Mouse (Mus musculus): ENCODE results near the gene Fau. TPM values are rescaled to one million over a fixed set of nuclear protein-coding genes. Genes with fewer than 3 reads are reported as not detected.

Fau gene
- polyA plus RNA-seq, 1 experiment from 2014 or later = 1,050 TPM

GRCm38 (mm10) chr19:6030520-6031280 lies 26.9 kb upstream of the Fau start:
- DNase-seq (ENCODE audit: low spot score) (no peak), ATAC-seq (replicated peaks; ENCODE audit: low FRiP score, low read depth) (no peak)

GRCm38 (mm10) chr19:6035966-6036585 lies 21.6 kb upstream of the Fau start:
- Histone ChIP-seq H3K4me1 (replicated peaks; ENCODE audit: insufficient read depth, low read length) (no peaks in the 10 kb centered on the region), H3K4me2 (ENCODE audit: low read length) (no peak overlapping the region), H3K9me3 (replicated peaks; ENCODE audit: low read length) (no peaks in the 10 kb centered on the region), H3K9ac (ENCODE audit: low read depth, low read length) (no peak overlapping the region), H3K27me3 (ENCODE audit: insufficient read depth, low read length) (no peaks in the 10 kb centered on the region), H3K36me3 (ENCODE audit: insufficient read depth, low read length) (no peaks in the 10 kb centered on the region), H3K27ac (no peak overlapping the region), H3K4me3 (replicated peaks; ENCODE audit: low read depth, low read length) (no peak overlapping the region)
- ATAC-seq (replicated peaks; ENCODE audit: low FRiP score, low read depth) (no peak), DNase-seq (ENCODE audit: low spot score) (no peak)
- WGBS = 65% methylated on average over 9 of the region's 9 CpGs
- no peak for TF ChIP-seq CTCF (IDR thresholded peaks at IDR 0.05; ENCODE audit: low read depth)

More at GRCm38 (mm10) chr19:6030520-6031280, 26.9 kb upstream of the Fau start:
- Histone ChIP-seq H3K4me3 (replicated peaks; ENCODE audit: low read depth, low read length) (no peak overlapping the region), H3K36me3 (ENCODE audit: insufficient read depth, low read length) (no peaks in the 10 kb centered on the region), H3K27ac (no peak overlapping the region), H3K9ac (ENCODE audit: low read depth, low read length) (no peak overlapping the region), H3K4me1 (replicated peaks; ENCODE audit: insufficient read depth, low read length) (no peaks in the 10 kb centered on the region), H3K9me3 (replicated peaks; ENCODE audit: low read length) (no peaks in the 10 kb centered on the region), H3K27me3 (ENCODE audit: insufficient read depth, low read length) (no peaks in the 10 kb centered on the region), H3K4me2 (ENCODE audit: low read length) (no peak overlapping the region)
- no peak for TF ChIP-seq CTCF (IDR thresholded peaks at IDR 0.05; ENCODE audit: low read depth)
- 68% methylated on average over 14 of the region's 14 CpGs for WGBS

- H3K4me2 ChIP-seq (ENCODE audit: low read length) = no peak overlapping the region
- peaks cover 5% of the 10 kb centered on the region; the same call in 1 of the 2 replicates for H3K4me1 ChIP-seq (replicated peaks; ENCODE audit: insufficient read depth, low read length)
- H3K36me3 ChIP-seq (ENCODE audit: insufficient read depth, low read length) = no peaks in the 10 kb centered on the region
- TF ChIP-seq CTCF (IDR thresholded peaks at IDR 0.05; ENCODE audit: low read depth) = no peak
- no peak overlapping the region for H3K27ac ChIP-seq
- no peaks in the 10 kb centered on the region for H3K27me3 ChIP-seq (ENCODE audit: insufficient read depth, low read length)
- H3K4me3 ChIP-seq (replicated peaks; ENCODE audit: low read depth, low read length) = no peak overlapping the region
- no peaks in the 10 kb centered on the region for H3K9me3 ChIP-seq (replicated peaks; ENCODE audit: low read length)
- ATAC-seq (replicated peaks; ENCODE audit: low FRiP score, low read depth) = no peak
- H3K9ac ChIP-seq (ENCODE audit: low read depth, low read length) = no peak overlapping the region
- no peak for DNase-seq (ENCODE audit: low spot score)
Observed at GRCm38 (mm10) chr19:6037695-6038094, 19.9 kb upstream of the Fau start.

DNA sequence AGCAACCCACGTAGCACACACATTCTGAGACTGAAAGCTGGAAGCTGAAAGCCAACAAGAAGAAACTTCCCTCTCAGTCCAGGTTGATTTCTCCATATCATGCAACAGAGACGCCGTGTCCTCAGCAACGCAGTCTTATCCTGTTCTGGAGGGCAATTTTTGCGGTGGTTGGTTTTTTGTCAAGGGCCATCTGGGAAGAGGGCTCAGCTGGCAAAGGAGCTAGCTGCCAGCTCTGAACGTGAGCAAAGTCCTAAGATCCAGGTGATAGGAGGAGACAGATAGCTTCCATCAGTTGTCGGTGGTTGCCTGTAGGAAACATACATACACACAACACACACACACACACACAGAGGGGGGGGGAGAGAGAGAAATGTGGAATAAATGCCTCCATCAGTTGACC lies 19.3 kb upstream of the Fau start:
- Histone ChIP-seq H3K9me3 (replicated peaks; ENCODE audit: low read length) (no peaks in the 10 kb centered on the region), H3K9ac (ENCODE audit: low read depth, low read length) (no peak overlapping the region), H3K36me3 (ENCODE audit: insufficient read depth, low read length) (no peaks in the 10 kb centered on the region), H3K4me1 (replicated peaks; ENCODE audit: insufficient read depth, low read length) (peaks cover 5% of the 10 kb centered on the region; the same call in 1 of the 2 replicates), H3K27ac (no peak overlapping the region), H3K4me3 (replicated peaks; ENCODE audit: low read depth, low read length) (no peak overlapping the region), H3K27me3 (ENCODE audit: insufficient read depth, low read length) (no peaks in the 10 kb centered on the region), H3K4me2 (ENCODE audit: low read length) (no peak overlapping the region)
- WGBS = 72% methylated on average over 7 of the region's 7 CpGs
- no peak for TF ChIP-seq CTCF (IDR thresholded peaks at IDR 0.05; ENCODE audit: low read depth)
- ATAC-seq (replicated peaks; ENCODE audit: low FRiP score, low read depth) (no peak), DNase-seq (ENCODE audit: low spot score) (no peak)

DNA sequence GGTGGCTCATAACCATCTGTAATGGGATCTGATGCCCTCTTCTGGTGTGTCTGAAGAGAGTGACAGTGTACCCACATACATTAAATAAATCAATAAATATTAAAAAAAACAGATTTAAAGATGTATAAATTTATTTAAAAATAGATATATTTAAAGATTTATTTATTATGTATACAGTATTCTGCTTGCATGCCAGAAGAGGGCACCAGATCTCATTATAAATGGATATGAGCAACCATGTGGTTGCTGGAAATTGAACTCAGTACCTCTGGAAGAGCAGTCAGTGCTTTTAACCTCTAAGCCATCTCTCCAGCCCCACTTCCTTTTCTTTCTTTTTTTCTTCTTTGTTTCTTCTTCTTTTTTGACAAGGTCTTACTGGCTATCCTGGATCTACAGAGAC lies 17.6 kb upstream of the Fau start:
- no peak overlapping the region for H3K9ac ChIP-seq (ENCODE audit: low read depth, low read length)
- peak; percentile 43 for TF ChIP-seq CTCF (IDR thresholded peaks at IDR 0.05; ENCODE audit: low read depth)
- H3K27ac ChIP-seq = no peak overlapping the region
- no peaks in the 10 kb centered on the region for H3K36me3 ChIP-seq (ENCODE audit: insufficient read depth, low read length)
- ATAC-seq (replicated peaks; ENCODE audit: low FRiP score, low read depth) (no peak), DNase-seq (ENCODE audit: low spot score) (no peak)
- no peaks in the 10 kb centered on the region for H3K9me3 ChIP-seq (replicated peaks; ENCODE audit: low read length)
- H3K4me3 ChIP-seq (replicated peaks; ENCODE audit: low read depth, low read length) = no peak overlapping the region
- peaks cover 5% of the 10 kb centered on the region; the same call in 1 of the 2 replicates for H3K4me1 ChIP-seq (replicated peaks; ENCODE audit: insufficient read depth, low read length)
- H3K4me2 ChIP-seq (ENCODE audit: low read length) = no peak overlapping the region
- no peaks in the 10 kb centered on the region for H3K27me3 ChIP-seq (ENCODE audit: insufficient read depth, low read length)

DNA sequence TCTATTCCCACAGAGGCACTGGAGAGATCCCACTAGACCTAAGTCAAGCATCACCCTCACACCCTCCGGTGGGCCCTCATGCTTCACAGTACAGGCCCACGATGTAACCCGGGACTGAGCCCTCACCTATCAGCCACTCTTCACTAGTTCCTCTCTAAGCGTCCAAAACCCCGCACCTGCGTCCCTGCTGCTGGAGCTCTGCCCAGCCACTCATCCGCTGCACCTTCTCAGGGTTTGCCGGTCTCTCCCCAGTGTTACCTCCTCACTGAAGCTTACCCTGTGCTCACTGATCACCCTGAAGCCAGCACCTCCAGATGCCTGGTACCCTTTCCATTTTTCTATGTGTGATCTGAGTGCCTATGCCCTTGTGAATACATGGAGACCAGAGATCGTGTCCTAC lies 15.4 kb upstream of the Fau start:
- Histone ChIP-seq H3K4me3 (replicated peaks; ENCODE audit: low read depth, low read length) (no peak overlapping the region), H3K4me1 (replicated peaks; ENCODE audit: insufficient read depth, low read length) (peaks cover 10% of the 10 kb centered on the region; the same call in 1 of the 2 replicates), H3K27me3 (ENCODE audit: insufficient read depth, low read length) (no peaks in the 10 kb centered on the region), H3K36me3 (ENCODE audit: insufficient read depth, low read length) (no peaks in the 10 kb centered on the region), H3K9ac (ENCODE audit: low read depth, low read length) (no peak overlapping the region), H3K27ac (no peak overlapping the region), H3K4me2 (ENCODE audit: low read length) (no peak overlapping the region), H3K9me3 (replicated peaks; ENCODE audit: low read length) (no peaks in the 10 kb centered on the region)
- 69% methylated on average over 9 of the region's 9 CpGs for WGBS
- ATAC-seq (replicated peaks; ENCODE audit: low FRiP score, low read depth) (no peak), DNase-seq (ENCODE audit: low spot score) (no peak)
- no peak for TF ChIP-seq CTCF (IDR thresholded peaks at IDR 0.05; ENCODE audit: low read depth)

All from kidney, postnatal 0 days (tissue).